Mouse (Mus musculus) small intestine, adult 2 months (tissue): Measurements from ENCODE around the gene Ntrk3.

ENCODE experiments used
- CTCF ChIP-seq: fragments of 200-500 bp; IDR thresholded peaks from 2 replicates; pipeline ENCODE4 v1.5.1; 2012; ENCODE audit warnings: low read depth, mild to moderate bottlenecking, control low read depth, inconsistent platforms, low read length, moderate library complexity, mixed read lengths; ENCODE audit not compliant: insufficient replicate concordance, insufficient read length; ENCODE audit errors: extremely low read depth
- POLR2A ChIP-seq: fragments of 200-500 bp; IDR thresholded peaks from 2 replicates; pipeline ENCODE4 v1.6.1; 2012; ENCODE audit warnings: low read depth, mild to moderate bottlenecking, control low read depth, inconsistent platforms, low read length, moderate library complexity

GRCm38 (mm10) chr7:78778741-78779140 lies 40.9 kb upstream of the Ntrk3 start:
- TF ChIP-seq CTCF, result no peak
- no peak for TF ChIP-seq POLR2A
